Mouse (Mus musculus) liver, embryonic 11.5 days (tissue): Measurements from ENCODE around the gene Wsb2. TPM values are rescaled to one million over a fixed set of nuclear protein-coding genes. Genes with fewer than 3 reads are reported as not detected.
"Not testable (repeated sequence)": the region's sequence is repeated elsewhere in the genome, so short reads cannot be mapped to it uniquely, and the experiment has no call there.

ENCODE experiments used
- ATAC-seq: fragments of 200-750 bp; cut with Nextera tagmentation; replicated peaks from 2 replicates; pipeline ENCODE4 v1.8.0; 2017; ENCODE audit warnings: moderate number of reproducible peaks, mild to moderate bottlenecking, moderate TSS enrichment, moderate library complexity; ENCODE audit not compliant: low FRiP score
- DNase-seq: peaks from one replicate; pipeline ENCODE4 v3.0.0-alpha.2; 2017; ENCODE audit warnings: low spot score
- H3K27ac ChIP-seq: fragments of 300-500 bp; sonication (generic); 2 replicates; pipeline ENCODE4 v1.5.1; 2014; ENCODE audit warnings: mild to moderate bottlenecking, low read depth, low read length, control low read depth
- H3K27me3 ChIP-seq: fragments of 300-500 bp; sonication (generic); replicated peaks from 2 replicates; pipeline ENCODE4 v1.6.1; 2014; ENCODE audit warnings: low read length, mixed read lengths; ENCODE audit not compliant: control insufficient read depth, insufficient read depth
- H3K36me3 ChIP-seq: fragments of 300-500 bp; sonication (generic); 2 replicates; pipeline ENCODE4 v1.6.1; 2014; ENCODE audit warnings: mild to moderate bottlenecking, low read length, moderate library complexity, mixed read lengths; ENCODE audit not compliant: control insufficient read depth, insufficient read depth
- H3K4me1 ChIP-seq: fragments of 300-500 bp; sonication (generic); replicated peaks from 2 replicates; pipeline ENCODE4 v1.6.1; 2014; ENCODE audit warnings: low read length, mixed read lengths; ENCODE audit not compliant: control insufficient read depth, insufficient read depth
- H3K4me2 ChIP-seq: fragments of 300-500 bp; sonication (generic); 2 replicates; pipeline ENCODE4 v1.6.1; 2014; ENCODE audit warnings: mild to moderate bottlenecking, control low read depth, moderate library complexity
- H3K4me3 ChIP-seq: fragments of 300-500 bp; sonication (generic); 2 replicates; pipeline ENCODE4 v1.5.1; 2014; ENCODE audit warnings: low read depth, low read length, control low read depth
- H3K9ac ChIP-seq: fragments of 300-500 bp; sonication (generic); 2 replicates; pipeline ENCODE4 v1.6.1; 2014; ENCODE audit warnings: low read depth, low read length, control low read depth
- H3K9me3 ChIP-seq: fragments of 300-500 bp; sonication (generic); 2 replicates; pipeline ENCODE4 v1.6.1; 2016; ENCODE audit warnings: low read length, inconsistent platforms, mixed read lengths; ENCODE audit not compliant: control insufficient read depth
- WGBS: fragments of 180-500 bp; shearing (Covaris S2); extraction: QIAGEN DNeasy Blood & Tissue Kit; methylation state at CpG from one replicate; pipeline ENCODE4 v1.1.7; 2014; 5-methylcytosine and 5-hydroxymethylcytosine counted together
- polyA plus RNA-seq: library from polyadenylated mRNA; unstranded; fragments of >200 nt; fragmentation: Nextera tagmentation; extraction: Ambion mirVana; gene quantifications from 2 replicates; pipeline ENCODE4 v1.2.1, GENCODE M21; 2014

Gene Wsb2
- polyA plus RNA-seq, 1 experiment from 2014 or later = 36.3 TPM

- Histone ChIP-seq H3K27ac (no peak overlapping the region), H3K36me3 (peaks cover 15% of the 10 kb centered on the region), H3K27me3 (no peaks in the 10 kb centered on the region), H3K9ac (no peak overlapping the region), H3K4me1 (no peaks in the 10 kb centered on the region; the same call in 1 of the 2 replicates), H3K4me3 (no peak overlapping the region), H3K4me2 (no peak overlapping the region), H3K9me3 (no peaks in the 10 kb centered on the region)
- DNase-seq = no peak
- 85% methylated on average over 10 of the region's 10 CpGs for WGBS
- no peak for ATAC-seq
Observed at GRCm38 (mm10) chr5:117370592-117370991, 13.5 kb downstream of the Wsb2 start.

GRCm38 (mm10) chr5:117373418-117373817, 16.3 kb downstream of the Wsb2 start:
- Histone ChIP-seq H3K4me2 (no peak overlapping the region), H3K9ac (no peak overlapping the region), H3K4me3 (no peak overlapping the region), H3K27me3 (no peaks in the 10 kb centered on the region), H3K9me3 (no peaks in the 10 kb centered on the region), H3K27ac (no peak overlapping the region), H3K36me3 (peaks cover 22% of the 10 kb centered on the region), H3K4me1 (no peaks in the 10 kb centered on the region)
- WGBS = 87% methylated on average over 9 of the region's 9 CpGs
- ATAC-seq (no peak), DNase-seq (no peak)

- ATAC-seq (no peak), DNase-seq (no peak)
- Histone ChIP-seq H3K27me3 (no peaks in the 10 kb centered on the region), H3K9ac (no peak overlapping the region), H3K4me2 (no peak overlapping the region), H3K9me3 (no peaks in the 10 kb centered on the region), H3K4me1 (no peaks in the 10 kb centered on the region), H3K4me3 (no peak overlapping the region), H3K27ac (no peak overlapping the region), H3K36me3 (peaks cover 28% of the 10 kb centered on the region)
- 84% methylated on average over 7 of the region's 7 CpGs for WGBS
Observed at GRCm38 (mm10) chr5:117374372-117375049, 17.4 kb downstream of the Wsb2 start.

- H3K9me3 ChIP-seq = no peaks in the 10 kb centered on the region
- DNase-seq (no peak), ATAC-seq (no peak)
- peaks cover 20% of the 10 kb centered on the region for H3K36me3 ChIP-seq
- no peak overlapping the region for H3K9ac ChIP-seq
- no peak overlapping the region for H3K4me3 ChIP-seq
- H3K27me3 ChIP-seq = no peaks in the 10 kb centered on the region
- H3K4me1 ChIP-seq = no peaks in the 10 kb centered on the region
- H3K27ac ChIP-seq = no peak overlapping the region
- 85% methylated on average over 11 of the region's 11 CpGs for WGBS
- H3K4me2 ChIP-seq = no peak overlapping the region
Observed at GRCm38 (mm10) chr5:117376331-117376761, 19.2 kb downstream of the Wsb2 start.

DNA sequence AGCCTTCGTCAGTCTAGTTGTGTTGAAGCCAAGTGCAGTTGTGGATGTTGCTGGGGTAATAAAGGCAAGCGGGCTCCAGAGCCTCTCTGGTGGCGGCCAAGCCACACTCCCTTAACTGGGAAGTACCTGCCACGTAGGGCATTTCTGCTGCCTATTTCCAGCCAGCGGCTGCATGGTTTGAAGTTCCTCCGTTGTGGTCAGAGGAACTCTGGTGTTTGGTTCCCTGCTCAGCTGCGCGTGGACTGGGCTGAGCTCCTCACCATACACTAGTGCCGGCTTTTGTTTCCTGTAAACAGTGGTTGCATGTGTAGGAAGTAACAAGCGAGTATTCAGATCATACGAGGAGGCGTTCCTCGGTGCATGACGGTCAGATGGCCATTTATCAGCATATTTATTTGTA, 20.6 kb downstream of the Wsb2 start:
- not testable (repeated sequence) for H3K9ac ChIP-seq, H3K4me2 ChIP-seq, H3K4me1 ChIP-seq, H3K9me3 ChIP-seq, DNase-seq, H3K27me3 ChIP-seq, H3K4me3 ChIP-seq, H3K27ac ChIP-seq, ATAC-seq
- 77% methylated on average over 14 of the region's 14 CpGs for WGBS
- H3K36me3 ChIP-seq = peaks cover 28% of the 10 kb centered on the region

DNA sequence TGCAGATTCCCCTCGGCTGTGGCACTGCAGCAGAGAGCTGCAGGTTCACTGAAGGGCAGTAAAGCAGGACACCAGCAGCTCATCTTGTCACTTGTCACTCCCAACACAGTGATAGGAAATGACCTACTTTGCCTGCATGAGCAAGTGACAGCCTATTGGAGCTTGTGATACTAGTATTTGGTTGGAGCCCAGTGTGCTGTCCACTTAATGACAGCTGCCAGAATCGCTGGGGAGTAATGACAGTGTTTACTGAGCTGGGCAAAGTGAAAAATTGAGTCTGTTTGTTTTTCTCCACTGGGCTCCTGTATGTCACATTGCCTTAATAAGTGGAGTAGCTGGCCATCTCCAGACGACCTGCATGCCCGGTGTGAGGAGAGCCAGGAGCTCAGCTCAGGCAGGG, 23.1 kb downstream of the Wsb2 start:
- no peak for ATAC-seq
- Histone ChIP-seq H3K4me1 (no peaks in the 10 kb centered on the region), H3K36me3 (peaks cover 40% of the 10 kb centered on the region), H3K27ac (no peak overlapping the region), H3K9ac (no peak overlapping the region), H3K27me3 (no peaks in the 10 kb centered on the region), H3K9me3 (no peaks in the 10 kb centered on the region), H3K4me3 (no peak overlapping the region), H3K4me2 (no peak overlapping the region)
- WGBS = 81% methylated on average over 4 of the region's 4 CpGs
- no peak for DNase-seq

GRCm38 (mm10) chr5:117381785-117382184, 24.7 kb downstream of the Wsb2 start:
- WGBS = 85% methylated on average over 7 of the region's 7 CpGs
- Histone ChIP-seq H3K9me3 (no peaks in the 10 kb centered on the region), H3K4me1 (peaks cover 3% of the 10 kb centered on the region; the same call in 1 of the 2 replicates), H3K4me3 (no peak overlapping the region), H3K9ac (no peak overlapping the region), H3K36me3 (peaks cover 41% of the 10 kb centered on the region), H3K27me3 (no peaks in the 10 kb centered on the region), H3K4me2 (no peak overlapping the region), H3K27ac (no peak overlapping the region)
- DNase-seq (no peak), ATAC-seq (no peak)

DNA sequence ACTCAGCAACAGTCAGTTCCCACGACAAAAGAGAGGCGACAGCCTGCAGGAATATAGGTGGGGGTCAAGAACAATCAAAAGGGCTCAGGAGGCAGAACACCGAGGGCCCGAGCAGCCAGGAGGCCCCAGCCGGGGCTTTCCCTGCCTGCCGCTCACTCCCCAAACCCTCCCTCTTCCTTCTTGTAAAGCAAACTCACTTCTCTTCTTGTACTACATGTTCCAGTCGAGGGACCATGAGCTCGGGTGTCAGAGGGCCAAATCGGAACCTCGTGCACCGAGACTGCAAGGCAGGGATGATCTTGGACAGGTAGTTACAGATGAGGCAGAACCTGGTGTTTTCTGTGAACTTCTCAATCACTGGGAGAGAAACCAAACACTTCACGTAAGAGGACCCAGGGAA, 26.1 kb downstream of the Wsb2 start:
- Histone ChIP-seq H3K27me3 (no peaks in the 10 kb centered on the region), H3K36me3 (peaks cover 38% of the 10 kb centered on the region)

DNA sequence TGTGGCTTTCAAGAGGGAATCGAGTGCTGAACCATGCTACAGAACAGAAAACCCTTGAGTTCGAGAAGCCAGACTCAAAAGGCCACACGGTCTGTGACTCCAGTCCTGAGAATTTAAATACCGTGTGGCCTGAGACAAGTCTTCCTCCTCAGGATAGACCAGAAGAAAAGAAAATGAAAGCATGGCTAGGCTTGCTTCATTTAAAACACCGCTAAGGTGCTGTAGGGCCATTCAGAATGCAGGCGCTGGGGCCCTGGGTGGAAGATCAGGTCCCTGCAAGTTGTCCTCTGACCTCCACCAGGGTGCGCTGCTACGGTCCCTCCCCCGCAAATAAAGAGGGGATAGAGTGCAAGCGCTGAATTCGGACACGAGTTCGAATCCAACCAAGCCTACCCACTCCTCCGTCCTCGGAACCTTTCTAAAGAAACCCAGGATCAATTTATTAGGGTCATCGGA, 31.2 kb downstream of the Wsb2 start:
- peaks cover 14% of the 10 kb centered on the region; the same call in 1 of the 2 replicates for H3K36me3 ChIP-seq
- WGBS = 10% methylated on average over 16 of the region's 16 CpGs
- H3K4me3 ChIP-seq = peak overlapping the region; percentile 74
- ATAC-seq = peak; percentile 72
- peak overlapping the region; percentile 63 for H3K4me2 ChIP-seq
- peak; percentile 73 for DNase-seq
- no peaks in the 10 kb centered on the region for H3K27me3 ChIP-seq
- peak overlapping the region; percentile 59 for H3K27ac ChIP-seq
- H3K9me3 ChIP-seq = peaks cover 9% of the 10 kb centered on the region
- peaks cover 10% of the 10 kb centered on the region; the same call in 1 of the 2 replicates for H3K4me1 ChIP-seq
- H3K9ac ChIP-seq = peak overlapping the region; percentile 87

More for the DNA sequence above, 26.1 kb downstream of the Wsb2 start:
- Histone ChIP-seq H3K9ac (no peak overlapping the region), H3K4me2 (no peak overlapping the region), H3K4me1 (peaks cover 10% of the 10 kb centered on the region; the same call in 1 of the 2 replicates), H3K27ac (no peak overlapping the region), H3K4me3 (no peak overlapping the region), H3K9me3 (no peaks in the 10 kb centered on the region)
- ATAC-seq (no peak), DNase-seq (no peak)
- 87% methylated on average over 12 of the region's 12 CpGs for WGBS
